Mouse (Mus musculus) heart, adult 2 months (tissue): ENCODE measurements around the gene Dusp21. TPM values are rescaled to one million over a fixed set of nuclear protein-coding genes. Genes with fewer than 3 reads are reported as not detected.
A peak's percentile ranks its signal among the peaks of the same experiment; 100 is the strongest.

Source experiments
- DNase-seq, 2 experiments: peaks; one replicate each; pipeline ENCODE4 v3.0.0; 2021
- H3K27ac ChIP-seq: fragments of 200-600 bp; 2 replicates; pipeline ENCODE4 v1.8.1; 2022
- H3K27me3 ChIP-seq: fragments of 200-500 bp; 2 replicates; pipeline ENCODE4 v1.6.1; 2012; ENCODE audit warnings: mild to moderate bottlenecking, low read length, inconsistent platforms, mixed read lengths; ENCODE audit not compliant: control insufficient read depth, insufficient read depth
- H3K36me3 ChIP-seq: fragments of 200-500 bp; 2 replicates; pipeline ENCODE4 v1.6.1; 2012; ENCODE audit warnings: low read length, inconsistent platforms; ENCODE audit not compliant: control insufficient read depth, insufficient read depth
- H3K4me1 ChIP-seq: fragments of 200-500 bp; 2 replicates; pipeline ENCODE4 v1.6.1; 2011; ENCODE audit warnings: low read length; ENCODE audit not compliant: control insufficient read depth, insufficient read depth
- H3K4me3 ChIP-seq: fragments of 200-600 bp; 2 replicates; pipeline ENCODE4 v1.8.1; 2022
- H3K79me2 ChIP-seq: fragments of 200-500 bp; replicated peaks from 2 replicates; pipeline ENCODE4 v1.6.1; 2012; ENCODE audit warnings: mild to moderate bottlenecking, inconsistent platforms, low read length, moderate library complexity, mixed read lengths; ENCODE audit not compliant: control insufficient read depth, insufficient read depth
- H3K9ac ChIP-seq: fragments of 200-500 bp; 2 replicates; pipeline ENCODE4 v1.6.1; 2012; ENCODE audit warnings: low read depth, mild to moderate bottlenecking, control low read depth, inconsistent platforms, low read length, mixed read lengths
- CTCF ChIP-seq: fragments of 200-600 bp; IDR thresholded peaks from 2 replicates; pipeline ENCODE4 v1.8.1; 2022; ENCODE audit warnings: antibody characterized with exemption, mild to moderate bottlenecking, moderate library complexity
- EP300 ChIP-seq: fragments of 200-500 bp; IDR thresholded peaks from 2 replicates; pipeline ENCODE4 v1.6.1; 2011; ENCODE audit warnings: low read depth, low read length, control low read depth; ENCODE audit not compliant: insufficient read depth
- POLR2A ChIP-seq: fragments of 200-500 bp; IDR thresholded peaks from 2 replicates; pipeline ENCODE4 v1.6.1; 2011; ENCODE audit warnings: mild to moderate bottlenecking, low read depth, low read length, control low read depth; ENCODE audit not compliant: insufficient read depth
- WGBS: fragments of 180-500 bp; shearing (Covaris S2); methylation state at CpG from one replicate; pipeline ENCODE4 v1.1.7; 2018; 5-methylcytosine and 5-hydroxymethylcytosine counted together
- intact Hi-C: fragments of 180-260 bp; cut with DNase I; formaldehyde crosslinking; loops from one replicate; pipeline ENCODE4 v1.15.1; 2025
- long read RNA-seq: library from polyadenylated mRNA; stranded (forward); transcript quantifications from one replicate; pipeline ENCODE4 v2.0.0, GENCODE M21; 2021
- polyA plus RNA-seq: library from polyadenylated mRNA; depleted of rRNA; stranded (reverse); fragments of >200 nt; gene quantifications from 2 replicates; pipeline ENCODE4 v1.2.3, GENCODE M21; 2012; rRNA removed
- total RNA-seq, 2 experiments: library from RNA; stranded (reverse); gene quantifications; 2 replicates each; pipeline ENCODE4 v1.2.3; 2021

Dusp21 gene
- total RNA-seq (not detected), polyA plus RNA-seq (not detected in 2 replicates)
- long read RNA-seq: 0 reads

DNA sequence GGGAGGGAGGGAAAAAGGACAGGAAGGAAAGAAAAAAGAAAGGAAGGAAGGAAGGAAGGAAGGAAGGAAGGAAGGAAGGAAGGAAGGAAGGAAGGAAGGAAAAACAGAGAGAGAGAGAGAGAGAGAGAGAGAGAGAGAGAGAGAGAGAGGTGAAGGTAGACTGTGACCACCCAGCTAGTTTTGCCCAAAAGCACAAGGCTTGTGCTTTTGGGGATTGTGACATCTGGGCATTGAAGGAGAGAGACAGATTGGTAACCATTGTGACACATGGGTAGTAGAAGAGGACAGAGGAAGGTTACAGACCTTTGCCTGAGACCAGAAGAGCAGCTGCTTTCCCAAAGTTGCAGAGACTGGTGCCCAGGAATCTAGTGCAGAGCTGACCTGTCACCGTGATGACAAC is at the start of gene Dusp21:
Gene Dusp21, plus strand, starts transcription at position 301 of the 400 bp plus-strand sequence.
- Histone ChIP-seq H3K79me2 (no peaks in the 10 kb centered on the region), H3K4me1 (no peaks in the 10 kb centered on the region), H3K36me3 (no peaks in the 10 kb centered on the region), H3K9ac (no peak within 1 kb of the TSS), H3K27me3 (no peaks in the 10 kb centered on the region), H3K27ac (no peak within 1 kb of the TSS), H3K4me3 (no peak within 1 kb of the TSS)
- TF ChIP-seq CTCF (no peak), EP300 (no peak), POLR2A (no peak)
- no peak for DNase-seq
- intact Hi-C loops: no loop called here
- WGBS: 74% methylated on average over 1 of the region's 1 CpGs

DNA sequence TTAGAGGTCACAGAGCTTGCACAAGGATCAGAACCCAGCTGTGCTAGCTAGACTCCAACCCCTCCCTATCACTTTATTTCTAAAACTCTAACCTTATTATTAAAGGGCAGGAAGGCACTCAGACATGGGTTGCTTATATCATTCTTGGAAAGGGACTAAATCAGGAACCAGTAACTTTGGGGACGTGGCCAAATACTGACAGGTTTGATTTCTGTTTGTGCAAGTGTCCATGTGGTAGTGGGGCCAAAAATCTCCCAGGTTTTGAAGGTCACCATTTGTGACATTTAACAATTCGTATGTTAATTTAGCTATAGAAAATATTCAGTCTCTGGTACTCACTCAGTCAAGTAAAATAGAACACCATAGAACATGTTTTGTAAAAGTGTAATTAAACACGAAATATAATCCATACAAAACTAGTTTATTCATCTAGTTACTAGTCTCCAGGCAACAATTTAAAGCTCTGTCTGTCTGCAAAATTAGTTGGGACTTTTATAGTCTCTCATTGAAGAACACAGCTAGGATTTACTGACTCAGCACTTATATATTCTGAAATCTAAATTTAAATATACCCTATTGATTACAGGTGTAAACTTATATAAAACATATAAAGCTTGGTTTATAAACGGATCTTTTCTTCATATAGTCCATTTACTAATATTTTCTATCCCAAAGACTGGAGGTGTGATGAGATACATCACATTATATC is 15.2 kb downstream of the Dusp21 start:
- no peaks in the 10 kb centered on the region for H3K4me1 ChIP-seq
- H3K27me3 ChIP-seq: no peaks in the 10 kb centered on the region
- intact Hi-C loops: loop anchor here (5.0 to 10.0 kb wide), 4 partner anchors 76 to 636 kb away; no protein-coding TSS in a partner anchor
- H3K27ac ChIP-seq: peak overlapping the region; percentile 94
- no peak for DNase-seq
- WGBS: 62% methylated on average over 4 of the region's 4 CpGs
- TF ChIP-seq CTCF (no peak), EP300 (no peak), POLR2A (no peak)
- H3K4me3 ChIP-seq: no peak overlapping the region; the same call in 1 of the 2 replicates
- no peaks in the 10 kb centered on the region for H3K36me3 ChIP-seq
- H3K79me2 ChIP-seq: no peaks in the 10 kb centered on the region
- H3K9ac ChIP-seq: no peak overlapping the region

DNA sequence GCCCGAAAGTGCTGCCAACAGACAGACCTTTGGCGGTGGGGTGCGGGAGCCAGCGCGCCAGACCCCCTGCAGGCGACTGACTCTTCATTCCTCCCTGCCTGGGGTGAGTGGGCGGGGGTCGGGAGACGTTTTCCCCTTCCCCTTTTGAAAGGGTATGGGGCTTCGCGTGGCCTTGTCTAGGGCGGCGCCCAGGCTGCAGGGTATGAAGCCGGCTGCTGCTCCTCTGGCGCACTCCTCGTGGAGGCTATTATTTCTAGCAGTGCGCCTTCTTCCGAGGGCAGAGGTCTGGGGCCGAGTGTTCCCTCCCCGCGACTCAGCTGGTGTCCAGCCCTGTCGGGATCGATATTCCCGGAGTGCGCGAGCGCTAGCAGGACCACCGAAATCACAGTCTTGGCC is 16.1 kb downstream of the Dusp21 start:
- peak overlapping the region; percentile 86 for H3K9ac ChIP-seq
- peak overlapping the region; percentile 77 for H3K4me3 ChIP-seq
- H3K36me3 ChIP-seq: no peaks in the 10 kb centered on the region
- intact Hi-C loops: loop anchor here (5.0 to 10.0 kb wide), 4 partner anchors 76 to 637 kb away; no protein-coding TSS in a partner anchor
- H3K79me2 ChIP-seq: no peaks in the 10 kb centered on the region
- DNase-seq: no peak
- under 1% methylated on average over 28 of the region's 28 CpGs for WGBS
- no peak for TF ChIP-seq POLR2A
- no peak; the same call in 1 of the 2 replicates for TF ChIP-seq CTCF
- no peak for TF ChIP-seq EP300
- no peaks in the 10 kb centered on the region for H3K4me1 ChIP-seq
- H3K27me3 ChIP-seq: no peaks in the 10 kb centered on the region
- peak overlapping the region; percentile 94 for H3K27ac ChIP-seq

DNA sequence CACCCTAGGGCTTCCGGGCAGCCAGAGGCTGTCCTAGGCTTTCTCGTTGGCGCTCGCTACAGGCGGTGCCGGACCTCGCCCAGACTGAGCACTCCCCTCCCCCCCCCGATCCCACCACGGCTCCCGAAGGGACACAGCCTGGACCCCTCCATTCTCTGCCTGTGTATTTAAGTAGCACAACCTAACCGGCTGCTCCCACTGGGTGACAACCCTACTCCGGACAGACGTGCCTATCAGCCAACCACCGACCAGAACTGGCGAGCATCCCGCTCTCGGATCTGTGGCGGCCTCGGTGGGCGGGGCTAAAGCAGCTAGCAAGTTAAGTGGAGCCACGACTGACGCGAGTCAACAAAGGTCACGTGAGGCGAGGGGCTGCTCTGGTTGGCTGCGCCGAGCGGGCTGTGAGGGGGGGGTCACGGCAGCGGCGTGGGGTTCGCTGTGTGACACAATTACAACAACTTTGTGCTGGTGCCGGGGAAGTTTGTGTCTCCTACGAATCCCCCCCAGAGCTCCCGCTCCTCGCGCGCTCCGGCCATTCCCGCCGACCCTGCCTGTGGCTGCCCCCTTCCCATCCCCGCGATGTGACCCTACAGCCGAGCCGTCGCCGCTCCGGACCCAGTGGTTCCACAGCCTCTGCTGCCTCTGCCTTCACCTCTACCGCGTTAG is 16.7 kb downstream of the Dusp21 start, which contains the start of gene Kdm6a:
Gene Kdm6a, plus strand, starts transcription at position 384 of the 666 bp plus-strand sequence.
- Histone ChIP-seq H3K27me3 (no peaks in the 10 kb centered on the region), H3K9ac (peak within 1 kb of the TSS; percentile 97), H3K4me1 (no peaks in the 10 kb centered on the region), H3K4me3 (peak within 1 kb of the TSS; percentile 95), H3K36me3 (no peaks in the 10 kb centered on the region), H3K79me2 (no peaks in the 10 kb centered on the region), H3K27ac (peak within 1 kb of the TSS; percentile 96)
- DNase-seq: peak; percentile 99
- intact Hi-C loops: loop anchor here (5.0 to 10.0 kb wide), 4 partner anchors 75 to 638 kb away; no protein-coding TSS in a partner anchor
- TF ChIP-seq CTCF (no peak), POLR2A (peak; percentile 80), EP300 (no peak)
- WGBS: under 1% methylated on average over 48 of the region's 50 CpGs

DNA sequence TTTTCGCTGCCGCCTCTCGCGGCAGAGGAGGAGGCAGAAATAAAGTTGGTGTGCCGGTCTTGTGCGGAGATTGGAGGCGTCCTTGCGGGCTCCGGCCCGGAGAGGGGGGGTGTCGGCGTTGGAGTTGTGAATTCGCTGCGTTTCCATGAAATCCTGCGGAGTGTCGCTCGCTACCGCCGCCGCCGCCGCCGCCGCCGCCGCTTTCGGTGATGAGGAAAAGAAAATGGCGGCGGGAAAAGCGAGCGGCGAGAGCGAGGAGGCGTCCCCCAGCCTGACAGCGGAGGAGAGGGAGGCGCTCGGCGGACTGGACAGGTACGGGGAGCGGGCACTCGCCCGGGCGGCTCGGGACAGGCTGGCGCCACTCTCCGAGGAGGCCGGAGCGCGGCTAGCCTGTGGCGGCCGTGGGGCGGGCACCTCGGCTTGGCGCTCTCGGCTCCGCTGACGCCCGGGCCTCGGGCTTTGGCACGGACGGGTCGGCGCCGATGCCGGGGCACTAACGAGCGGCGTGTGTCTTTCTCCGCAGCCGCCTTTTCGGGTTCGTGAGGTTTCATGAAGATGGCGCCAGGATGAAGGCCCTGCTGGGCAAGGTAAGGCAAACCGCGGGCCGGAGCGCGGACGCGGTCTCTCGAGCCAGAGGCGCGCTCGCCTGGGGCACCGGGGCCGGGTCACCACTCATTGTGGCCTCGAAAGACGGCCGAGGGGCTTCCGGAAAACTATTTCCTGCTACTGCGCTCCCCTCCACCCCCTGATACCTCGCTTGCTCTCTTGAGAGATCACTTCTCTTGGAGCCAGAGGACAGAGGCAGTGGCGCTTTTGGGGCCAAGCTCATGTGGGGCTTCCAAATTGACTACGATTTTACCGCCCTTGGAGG is 17.4 kb downstream of the Dusp21 start:
- no peaks in the 10 kb centered on the region for H3K79me2 ChIP-seq
- DNase-seq: peak; percentile 64 to 81
- TF ChIP-seq CTCF (no peak), EP300 (no peak), POLR2A (no peak)
- intact Hi-C loops: loop anchor here (5.0 to 10.0 kb wide), 4 partner anchors 74 to 638 kb away; no protein-coding TSS in a partner anchor
- H3K4me1 ChIP-seq: no peaks in the 10 kb centered on the region
- peak overlapping the region; percentile 95 for H3K4me3 ChIP-seq
- H3K36me3 ChIP-seq: no peaks in the 10 kb centered on the region
- H3K27me3 ChIP-seq: no peaks in the 10 kb centered on the region
- H3K9ac ChIP-seq: peak overlapping the region; percentile 97
- H3K27ac ChIP-seq: peak overlapping the region; percentile 96
- under 1% methylated on average over 92 of the region's 95 CpGs for WGBS
